Mouse (Mus musculus) G1E (cell line): ENCODE measurements at regions not wholly inside any gene's neighbourhood (a gene's known extent, or its start where the extent isn't known, plus 50 kb on each side); places are given as distances from the start of the nearest gene placed in this dataset.

Source experiments
- CTCF ChIP-seq: IDR thresholded peaks from 2 replicates; pipeline ENCODE4 v1.5.1; 2012; ENCODE audit warnings: low read depth, low read length, inconsistent platforms, mixed read lengths
- GATA1 ChIP-seq: IDR thresholded peaks from 2 replicates; pipeline ENCODE4 v1.6.1; 2012; ENCODE audit warnings: borderline replicate concordance, low read length, inconsistent platforms, mixed read lengths
- GATA2 ChIP-seq: IDR thresholded peaks from 2 replicates; pipeline ENCODE4 v1.6.1; 2012; ENCODE audit warnings: low read depth, low read length, inconsistent platforms, borderline replicate concordance
- TAL1 ChIP-seq: conservative IDR thresholded peaks from 2 replicates; pipeline ENCODE4 v1.6.1; 2012; ENCODE audit warnings: low read depth, low read length, inconsistent platforms, mixed read lengths

DNA sequence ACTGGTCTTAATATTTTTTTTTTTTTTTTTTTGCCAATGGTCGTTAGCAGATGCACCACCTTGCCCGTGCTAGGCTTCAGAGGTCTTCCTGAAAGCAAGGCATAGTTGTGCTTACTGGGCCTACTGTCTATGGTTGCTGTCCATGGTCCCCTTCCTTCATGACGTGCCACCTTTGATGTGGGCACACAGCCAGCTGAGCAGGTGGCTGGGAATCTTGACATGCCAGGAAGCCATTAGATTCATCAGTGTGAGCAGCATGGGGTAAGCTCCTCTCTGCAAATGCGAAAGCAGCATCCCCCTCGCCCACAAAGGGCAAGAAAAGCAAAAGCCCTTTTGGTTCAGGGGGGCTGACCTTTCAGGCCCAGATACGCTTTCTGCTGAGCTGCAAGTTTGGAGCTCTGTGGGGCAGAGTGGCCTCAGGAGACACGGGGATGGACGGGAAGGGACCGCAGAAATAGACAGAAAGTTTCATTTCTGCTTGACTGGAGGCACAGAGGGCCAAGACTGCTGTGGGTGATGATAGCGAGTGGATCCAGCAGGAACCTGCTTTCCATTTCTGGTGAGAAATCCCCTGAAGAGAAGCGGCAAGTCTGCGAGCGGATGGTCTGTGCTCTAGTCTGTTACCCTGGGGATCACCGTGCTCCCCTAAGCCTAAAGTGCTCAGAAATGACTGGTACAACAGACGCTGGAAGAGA, 116.8 kb downstream of the Zfp326 start:
- TF ChIP-seq CTCF = no peak
- no peak for TF ChIP-seq GATA1
- TF ChIP-seq GATA2 = no peak
- no peak for TF ChIP-seq TAL1
